Mouse (Mus musculus) gastrocnemius, postnatal 25 days (tissue): ENCODE data around the gene Zdhhc19. TPM values are rescaled to one million over a fixed set of nuclear protein-coding genes. Genes with fewer than 3 reads are reported as not detected.
A peak's percentile ranks its signal among the peaks of the same experiment; 100 is the strongest.
"Not testable (repeated sequence)": the region's sequence is repeated elsewhere in the genome, so short reads cannot be mapped to it uniquely, and the experiment has no call there.

Experiments used
- DNase-seq: peaks from one replicate; pipeline ENCODE4 v3.0.0; 2022
- total RNA-seq, 2 experiments: library from RNA; stranded (reverse); gene quantifications; 1 replicate in 1 of 2; 2 replicates in 1 of 2; pipeline ENCODE4 v1.2.3; 2021

Zdhhc19 gene
- total RNA-seq, 2 experiments from 2014 or later, result not detected

- no peak for DNase-seq
Measured at GRCm38 (mm10) chr16:32487234-32488111, 8.6 kb upstream of the Zdhhc19 start, which contains the start of gene Slc51a. Gene Slc51a, minus strand, starts transcription at chr16:32487879.

DNA sequence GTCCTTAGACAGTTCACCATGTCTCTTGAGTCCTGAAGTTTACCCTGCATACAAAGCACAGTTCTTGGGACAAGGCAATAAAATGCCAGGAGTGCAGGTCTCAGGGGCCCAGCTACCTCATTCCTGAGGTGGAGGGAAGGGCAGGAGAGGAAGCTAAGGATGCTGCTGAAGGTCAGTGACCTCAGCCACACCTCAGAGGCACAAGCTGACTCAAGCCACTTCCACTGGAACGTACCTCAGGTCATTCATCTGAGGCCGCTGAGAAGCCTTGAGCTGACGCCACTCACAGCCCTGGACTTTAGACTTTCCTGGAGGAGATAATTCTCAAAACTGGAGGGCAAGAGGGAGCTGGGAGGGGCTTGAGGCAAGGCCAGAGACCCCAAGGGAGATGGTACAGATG lies 7.1 kb upstream of the Zdhhc19 start:
- DNase-seq, result no peak

GRCm38 (mm10) chr16:32494371-32494770 lies 1.7 kb upstream of the Zdhhc19 start:
- not testable (repeated sequence) for DNase-seq

- no peak for DNase-seq
Measured at GRCm38 (mm10) chr16:32498996-32499395, 2.9 kb downstream of the Zdhhc19 start.

DNA sequence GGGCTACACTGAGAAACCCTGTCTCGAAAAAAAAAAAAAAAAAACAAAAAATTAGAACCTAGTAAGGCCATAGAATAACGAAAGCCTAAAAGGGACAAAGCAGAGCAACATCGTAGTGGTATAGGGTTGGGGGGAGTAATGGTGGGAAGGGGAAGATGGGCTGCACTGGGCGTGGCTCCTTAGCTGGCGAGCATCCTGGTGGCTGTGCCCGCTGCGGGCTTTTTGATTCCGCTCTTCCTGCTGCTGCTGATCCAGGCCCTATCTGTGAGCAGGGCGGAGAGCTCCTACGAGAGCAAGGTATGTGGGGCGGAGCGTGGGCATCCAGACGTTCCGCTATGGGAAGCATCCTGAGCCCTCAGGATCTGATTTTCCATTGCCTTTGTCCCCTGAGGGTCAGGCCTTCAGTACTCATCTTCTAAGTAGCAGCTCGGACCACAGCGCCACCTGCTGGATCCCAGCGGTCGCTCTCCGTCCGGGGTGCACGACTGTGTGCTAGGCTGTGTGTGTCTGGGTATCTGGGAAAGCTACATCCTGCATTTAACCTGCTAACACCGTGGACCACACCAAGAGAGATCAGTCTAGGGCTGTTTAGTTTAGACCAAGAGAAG lies 3.5 kb downstream of the Zdhhc19 start:
- peak; percentile 66 for DNase-seq

GRCm38 (mm10) chr16:32501459-32501858 lies 5.4 kb downstream of the Zdhhc19 start:
- DNase-seq, result no peak

DNA sequence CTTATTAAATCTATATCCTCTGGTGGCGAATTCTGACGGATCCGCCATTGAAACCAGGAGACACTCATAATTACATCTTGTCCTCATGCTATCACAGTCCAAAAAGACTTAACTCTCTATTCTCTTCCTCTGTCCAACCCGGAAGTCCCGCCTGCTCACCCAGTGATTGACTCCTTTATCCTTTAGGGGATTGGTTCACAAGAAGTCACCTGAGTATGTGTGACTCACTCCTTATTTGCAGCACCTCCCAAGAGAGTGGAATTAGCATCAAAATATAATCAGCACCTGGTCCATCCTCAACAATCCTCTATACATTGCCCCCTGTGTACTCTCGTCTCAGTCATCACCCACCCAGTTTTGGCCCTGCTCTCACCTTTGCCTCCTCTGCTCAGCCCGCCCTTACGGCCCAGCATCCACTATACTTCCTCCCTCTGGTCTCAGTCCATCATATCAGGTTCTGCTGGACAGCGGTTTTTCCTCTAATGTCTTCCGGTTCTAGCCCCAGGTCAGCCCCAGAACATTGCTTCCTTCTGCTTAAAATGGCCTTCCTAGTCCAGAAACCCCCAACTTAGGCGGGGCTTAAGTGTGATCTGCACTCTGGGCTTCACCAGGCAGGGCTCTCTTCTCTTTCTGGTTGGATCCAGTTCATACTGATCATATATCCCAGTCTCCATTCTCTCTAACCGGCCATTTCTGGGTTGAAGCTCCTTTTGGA lies 6.7 kb downstream of the Zdhhc19 start:
- no peak for DNase-seq

- DNase-seq, result no peak
Measured at GRCm38 (mm10) chr16:32503633-32504032, 7.6 kb downstream of the Zdhhc19 start.

DNA sequence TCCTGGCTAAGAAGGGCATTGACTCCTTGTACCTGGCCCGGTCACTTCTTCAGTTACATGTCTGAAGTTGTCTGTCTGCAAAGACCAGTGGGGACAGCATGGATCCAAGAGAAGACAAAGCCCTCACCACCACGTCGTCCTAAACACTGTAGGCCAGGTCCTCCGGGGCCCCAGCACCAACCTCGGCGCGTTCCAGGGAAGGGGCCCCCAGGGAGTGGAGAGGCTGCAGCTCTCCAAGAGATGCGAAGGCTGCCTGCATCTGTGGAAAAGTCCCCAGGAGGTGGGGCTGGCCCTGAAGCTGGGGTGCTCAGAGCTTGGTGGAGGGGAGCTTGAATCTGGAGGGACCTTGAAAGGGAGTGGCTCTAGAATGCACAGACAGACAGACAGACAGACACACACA lies 10.2 kb downstream of the Zdhhc19 start:
- DNase-seq, result no peak

DNA sequence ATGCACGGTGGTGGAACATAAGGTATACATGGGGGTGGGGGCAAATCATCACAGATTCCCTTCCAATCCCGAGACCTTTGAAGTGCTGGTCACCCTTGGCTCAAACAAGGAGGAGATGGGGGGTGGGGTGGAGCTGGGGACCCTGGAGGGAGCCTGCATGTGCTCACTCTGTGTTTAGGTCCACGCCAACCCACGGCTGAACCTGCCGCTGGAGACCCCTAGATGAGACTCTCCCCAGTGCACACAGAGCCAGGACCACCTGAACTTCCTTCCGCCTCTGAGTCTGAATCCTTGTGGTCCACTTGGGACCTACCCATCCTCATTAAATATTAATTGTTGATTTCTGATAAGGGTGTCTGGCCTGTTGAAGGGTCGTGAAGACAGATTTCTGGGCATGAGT lies 10.8 kb downstream of the Zdhhc19 start:
- DNase-seq, result no peak

DNA sequence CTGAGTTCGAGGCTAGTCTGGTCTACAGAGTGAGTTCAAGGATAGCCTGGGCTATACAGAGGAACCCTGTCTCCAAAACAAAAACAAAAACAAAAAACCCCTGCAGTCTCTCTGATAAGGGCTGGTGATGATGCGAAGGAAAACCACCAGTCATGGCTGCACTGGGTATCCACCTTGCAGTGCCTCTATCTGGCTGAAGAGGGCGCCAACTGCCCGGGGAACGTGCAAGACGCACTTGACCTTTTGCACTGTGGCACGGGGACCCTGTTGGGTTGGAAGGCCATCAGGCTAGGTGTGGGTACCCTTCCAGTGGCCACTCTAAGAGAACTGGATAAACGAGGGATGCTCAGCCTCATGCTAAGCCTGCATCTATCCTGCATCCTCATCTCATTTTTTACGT lies 11.3 kb downstream of the Zdhhc19 start:
- DNase-seq, result no peak

DNA sequence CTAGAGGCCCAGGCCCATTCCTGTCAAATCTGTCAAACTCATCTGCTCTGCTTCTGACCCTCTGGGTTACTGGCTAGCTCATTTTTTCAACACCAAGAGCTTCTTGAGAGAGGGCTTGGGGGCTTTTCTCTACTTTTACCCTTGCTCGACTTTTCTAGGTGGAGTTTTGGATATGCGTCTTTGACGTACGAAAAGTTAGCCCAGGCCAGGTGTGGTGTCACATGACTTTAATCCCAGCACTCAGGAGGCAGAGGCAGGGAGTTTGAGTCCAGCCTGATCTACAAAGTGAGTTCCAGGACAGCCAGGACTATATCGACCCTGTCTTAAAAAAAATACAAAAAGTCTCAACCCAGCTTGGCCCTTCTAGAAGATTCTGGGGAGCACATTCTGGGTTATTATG lies 12.0 kb downstream of the Zdhhc19 start:
- no peak for DNase-seq

- no peak for DNase-seq
Measured at GRCm38 (mm10) chr16:32508506-32509065, 12.5 kb downstream of the Zdhhc19 start.

GRCm38 (mm10) chr16:32509066-32509942 lies 13.2 kb downstream of the Zdhhc19 start:
- DNase-seq, result peak; percentile 32

- no peak for DNase-seq
Measured at GRCm38 (mm10) chr16:32510399-32511337, 14.6 kb downstream of the Zdhhc19 start.

- DNase-seq, result no peak
Measured at GRCm38 (mm10) chr16:32511338-32511734, 15.3 kb downstream of the Zdhhc19 start.

DNA sequence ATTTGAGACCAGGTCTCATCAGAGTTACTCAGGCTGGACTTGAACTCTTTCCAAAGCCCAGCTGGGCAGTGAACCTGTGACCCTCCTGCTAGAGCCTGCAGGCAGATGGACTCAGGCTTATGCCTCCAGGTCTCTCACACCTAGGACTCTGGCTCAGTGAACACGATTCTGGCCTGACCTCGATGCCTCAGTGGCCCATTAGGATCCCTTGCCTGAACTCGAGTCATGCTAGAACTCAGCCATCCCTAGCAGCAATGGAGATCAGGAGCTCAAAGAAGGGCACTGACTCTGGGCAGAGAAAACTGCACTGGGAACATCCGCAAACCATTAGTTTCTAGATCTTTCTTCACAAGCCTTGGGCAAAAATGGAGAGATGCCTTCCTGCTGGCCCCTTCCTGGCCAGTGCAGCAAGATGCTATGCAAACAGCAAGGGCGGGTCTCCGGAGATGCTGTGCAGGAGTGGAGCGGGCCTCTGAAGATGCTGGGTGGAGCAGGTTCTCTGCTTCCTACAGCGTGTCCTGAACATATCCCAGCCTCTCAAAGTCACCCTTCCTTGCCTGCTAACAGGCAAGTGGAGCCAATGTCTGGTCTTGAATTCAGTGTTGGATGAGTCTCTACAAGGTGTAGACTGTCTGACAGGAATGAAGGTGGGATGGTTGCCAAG lies 15.9 kb downstream of the Zdhhc19 start:
- DNase-seq, result no peak

DNA sequence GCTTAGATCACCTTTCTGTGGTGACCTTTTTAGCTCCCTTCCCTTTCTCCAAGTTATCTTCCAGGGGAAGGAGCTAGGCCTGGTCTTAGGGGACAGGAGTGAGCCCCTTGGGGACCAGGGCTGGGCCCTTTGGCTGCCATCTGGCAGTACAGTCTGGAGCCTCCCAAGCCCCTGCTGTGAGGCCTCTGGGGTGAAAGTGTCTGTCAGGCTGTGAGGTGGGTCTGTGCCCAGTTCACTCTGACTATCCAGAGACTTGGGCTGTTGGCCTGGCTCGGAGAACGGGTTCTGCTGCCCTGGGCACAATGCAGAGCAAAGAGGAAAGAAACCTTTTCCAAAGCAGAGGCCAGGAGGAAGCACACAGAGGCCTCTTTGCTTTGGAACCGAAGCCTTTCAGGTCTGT lies 16.9 kb downstream of the Zdhhc19 start:
- peak; percentile 54 for DNase-seq

- DNase-seq, result no peak
Measured at GRCm38 (mm10) chr16:32513401-32513800, 17.3 kb downstream of the Zdhhc19 start.

GRCm38 (mm10) chr16:32513948-32514347 lies 17.9 kb downstream of the Zdhhc19 start:
- no peak for DNase-seq
